Comparison of ENCODE assay signal across 10 mouse cellular contexts in genomic region chr4:150415227-150415969, GRCm38 (mm10).
DNase-seq lines count a peak whose midpoint lies in the region; ATAC-seq and TF ChIP-seq lines count a peak whose summit lies in the region.
"Had no signal": no experiment of that assay in that cellular context is flagged by ENCODE, and none has a peak within 500 bp of the region (broad histone marks: within the 10 kb centered on the region; RNA-seq: fewer than 3 reads in every experiment).

No protein-coding gene starts in this region.

- WGBS in intestine, embryonic 16.5 days, result 64% methylated on average over 10 of the region's 10 CpGs
- WGBS in liver, embryonic 13.5 days (ENCODE audit: insufficient replicate concordance), result 72% methylated on average over 10 of the region's 10 CpGs
- WGBS in forebrain, embryonic 16.5 days, result 38% methylated on average over 10 of the region's 10 CpGs

- DNase-seq in layer of hippocampus, adult 2 months (ENCODE audit: low spot score in 2 of 2), result no peak
- DNase-seq in layer of hippocampus, adult 18-20 months (ENCODE audit: low spot score in 2 of 2), result no peak
- DNase-seq in liver, embryonic 13.5 days, result no peak
- DNase-seq in gastrocnemius, postnatal 36 days, result no peak
- no peak for DNase-seq in cerebellum, adult 11 months
- DNase-seq: cerebellum, postnatal 14 days had no signal

- ATAC-seq in intestine, embryonic 16.5 days, result peak; percentile 47
- peak; percentile 37; the same call in 1 of the 2 replicates for ATAC-seq in liver, embryonic 13.5 days (ENCODE audit: low read depth)
- ATAC-seq in forebrain, embryonic 16.5 days, result no peak

- H3K4me1 ChIP-seq in ES-Bruce4 (ENCODE audit: control insufficient read depth, insufficient read depth, low read length), result no peaks in the 10 kb centered on the region
- H3K4me1 ChIP-seq in intestine, embryonic 16.5 days (ENCODE audit: control insufficient read depth, insufficient read depth, low read length), result peaks cover 23% of the 10 kb centered on the region
- peaks cover 29% of the 10 kb centered on the region for H3K4me1 ChIP-seq in liver, embryonic 13.5 days (replicated peaks)
- peaks cover 11% of the 10 kb centered on the region for H3K4me1 ChIP-seq in forebrain, embryonic 16.5 days (replicated peaks; ENCODE audit: control insufficient read depth, insufficient read depth, low read length)

- H3K27me3 ChIP-seq in ES-Bruce4 (ENCODE audit: control insufficient read depth, insufficient read depth, low read length, poor library complexity, severe bottlenecking), result no peaks in the 10 kb centered on the region
- no peaks in the 10 kb centered on the region for H3K27me3 ChIP-seq in intestine, embryonic 16.5 days (replicated peaks; ENCODE audit: control insufficient read depth, insufficient read depth, low read length)
- no peaks in the 10 kb centered on the region for H3K27me3 ChIP-seq in liver, embryonic 13.5 days
- H3K27me3 ChIP-seq in forebrain, embryonic 16.5 days (replicated peaks; ENCODE audit: control insufficient read depth, insufficient read depth, low read length), result no peaks in the 10 kb centered on the region
- H3K27me3 ChIP-seq: heart, embryonic 13.5 days had no signal

- no peak for TF ChIP-seq POLR2A in ES-Bruce4 (IDR thresholded peaks at IDR 0.05; ENCODE audit: insufficient read depth, low read length)

- no peaks in the 10 kb centered on the region for H3K9me3 ChIP-seq in ES-Bruce4 (replicated peaks; ENCODE audit: control insufficient read depth, insufficient read depth, low read length, poor library complexity, severe bottlenecking)
- no peaks in the 10 kb centered on the region for H3K9me3 ChIP-seq in intestine, embryonic 16.5 days (ENCODE audit: control insufficient read depth, low read length)
- no peaks in the 10 kb centered on the region for H3K9me3 ChIP-seq in liver, embryonic 13.5 days (replicated peaks)
- H3K9me3 ChIP-seq in forebrain, embryonic 16.5 days (ENCODE audit: control insufficient read depth, low read length), result no peaks in the 10 kb centered on the region
- H3K9me3 ChIP-seq: heart, embryonic 13.5 days had no signal

- H3K9ac ChIP-seq in ES-Bruce4 (ENCODE audit: low read depth, poor library complexity, severe bottlenecking), result no peak overlapping the region
- H3K9ac ChIP-seq in intestine, embryonic 16.5 days (ENCODE audit: low read depth, low read length), result no peak overlapping the region
- no peak overlapping the region for H3K9ac ChIP-seq in liver, embryonic 13.5 days
- no peak overlapping the region for H3K9ac ChIP-seq in forebrain, embryonic 16.5 days (replicated peaks; ENCODE audit: low read depth, low read length)
- H3K9ac ChIP-seq: heart, embryonic 13.5 days had no signal

- no peak overlapping the region for H3K4me3 ChIP-seq in layer of hippocampus, adult 2 months
- no peak overlapping the region for H3K4me3 ChIP-seq in ES-Bruce4 (ENCODE audit: low read depth, low read length)
- no peak overlapping the region for H3K4me3 ChIP-seq in intestine, embryonic 16.5 days (ENCODE audit: low read length)
- H3K4me3 ChIP-seq in liver, embryonic 13.5 days (replicated peaks), result no peak overlapping the region
- H3K4me3 ChIP-seq in forebrain, embryonic 16.5 days (replicated peaks; ENCODE audit: low read length), result no peak overlapping the region
- H3K4me3 ChIP-seq: heart, embryonic 13.5 days had no signal

- peak overlapping the region; percentile 39; the same call in 1 of the 2 replicates for H3K27ac ChIP-seq in layer of hippocampus, adult 2 months
- 0 out of 2 replicates have a peak overlapping the region, but pooled peaks have one; percentile 6 for H3K27ac ChIP-seq in ES-Bruce4 (ENCODE audit: insufficient read depth, low read length)
- H3K27ac ChIP-seq in intestine, embryonic 16.5 days (ENCODE audit: low read length), result peak overlapping the region; percentile 19; the same call in 1 of the 2 replicates
- H3K27ac ChIP-seq in liver, embryonic 13.5 days, result peak overlapping the region; percentile 68
- H3K27ac ChIP-seq in forebrain, embryonic 16.5 days (ENCODE audit: low read length), result no peak overlapping the region; the same call in 1 of the 2 replicates
- H3K27ac ChIP-seq: heart, embryonic 13.5 days had no signal

- no peaks in the 10 kb centered on the region; the same call in 1 of the 2 replicates for H3K36me3 ChIP-seq in ES-Bruce4 (ENCODE audit: control insufficient read depth, insufficient read depth, low read length, poor library complexity, severe bottlenecking)
- no peaks in the 10 kb centered on the region; the same call in 1 of the 2 replicates for H3K36me3 ChIP-seq in intestine, embryonic 16.5 days (ENCODE audit: control insufficient read depth, insufficient read depth, low read length)
- H3K36me3 ChIP-seq in liver, embryonic 13.5 days, result peaks cover 12% of the 10 kb centered on the region
- no peaks in the 10 kb centered on the region for H3K36me3 ChIP-seq in forebrain, embryonic 16.5 days (ENCODE audit: control insufficient read depth, insufficient read depth)

- TF ChIP-seq EP300 in ES-Bruce4 (IDR thresholded peaks at IDR 0.05; ENCODE audit: insufficient read depth, low read depth, low read length), result no peak

- H3K4me2 ChIP-seq in intestine, embryonic 16.5 days (ENCODE audit: low read depth, low read length), result no peak overlapping the region
- H3K4me2 ChIP-seq in liver, embryonic 13.5 days, result peak overlapping the region; percentile 23
- no peak overlapping the region for H3K4me2 ChIP-seq in forebrain, embryonic 16.5 days (ENCODE audit: low read length)
- H3K4me2 ChIP-seq: heart, embryonic 13.5 days had no signal

- intact Hi-C loops in gastrocnemius, postnatal 36 days (cut with DNase I), result no loop called here

- TF ChIP-seq CTCF in layer of hippocampus, adult 2 months (conservative IDR thresholded peaks at IDR 0.05), result no peak
- no peak for TF ChIP-seq CTCF in ES-Bruce4 (IDR thresholded peaks at IDR 0.05; ENCODE audit: low read depth, low read length)
